Mouse (Mus musculus): ENCODE measurements around the gene Sdhaf2. TPM values are rescaled to one million over a fixed set of nuclear protein-coding genes. Genes with fewer than 3 reads are reported as not detected.
A peak's percentile ranks its signal among the peaks of the same experiment; 100 is the strongest.

Gene Sdhaf2
- total and polyA plus RNA-seq, 3 experiments: 68.5 to 74.6 TPM; not detected in 1

GRCm38 (mm10) chr19:10495670-10496069 is 30.3 kb downstream of the Sdhaf2 start:
- Histone ChIP-seq H3K36me3 (ENCODE audit: control insufficient read depth in 1 of 2, insufficient read depth in 2 of 2, low read length in 2 of 2) (peaks cover 0 to 2% of the 10 kb centered on the region in 2 experiments; a peak in 1 of 4 replicates), H3K9me3 (replicated peaks; ENCODE audit: insufficient read depth, low read length) (no peaks in the 10 kb centered on the region), H3K79me2 (ENCODE audit: control insufficient read depth, insufficient read depth, low read length, poor library complexity) (no peaks in the 10 kb centered on the region), H3K27me3 (ENCODE audit: control insufficient read depth in 1 of 2, insufficient read depth in 2 of 2, low read length in 2 of 2) (no peaks in the 10 kb centered on the region), H3K4me3 (ENCODE audit: control insufficient read depth in 1 of 2, insufficient read depth in 1 of 2, low read depth in 2 of 2, low read length in 2 of 2) (no peak overlapping the region), H3K27ac (ENCODE audit: control insufficient read depth, low read depth, low read length) (no peak overlapping the region), H3K9ac (ENCODE audit: control insufficient read depth, low read depth, low read length, poor library complexity, severe bottlenecking) (no peak overlapping the region), H3K4me1 (ENCODE audit: control insufficient read depth in 1 of 2, insufficient read depth in 2 of 2, low read length in 2 of 2) (no peaks in the 10 kb centered on the region)
- TF ChIP-seq CHD2 (IDR thresholded peaks at IDR 0.05; ENCODE audit: low read length) (no peak), MXI1 (IDR thresholded peaks at IDR 0.05; ENCODE audit: low read depth, low read length) (no peak), BHLHE40 (IDR thresholded peaks at IDR 0.05; ENCODE audit: borderline replicate concordance, low read depth, low read length) (no peak), EP300 (IDR thresholded peaks at IDR 0.05; ENCODE audit: low read depth in 1 of 2, low read length in 2 of 2) (no peak), SMC3 (IDR thresholded peaks at IDR 0.05; ENCODE audit: low read depth, low read length) (no peak), NRF1 (IDR thresholded peaks at IDR 0.05; ENCODE audit: insufficient read depth, low read depth, low read length, poor library complexity, severe bottlenecking) (no peak), MAFK (IDR thresholded peaks at IDR 0.05; ENCODE audit: borderline replicate concordance, low read depth, low read length) (no peak), CHD1 (IDR thresholded peaks at IDR 0.05; ENCODE audit: low read depth, low read length) (no peak), MEF2A (IDR thresholded peaks at IDR 0.05; ENCODE audit: extremely low read depth, insufficient replicate concordance, low read depth, low read length, poor library complexity, severe bottlenecking) (no peak), ETS1 (IDR thresholded peaks at IDR 0.05; ENCODE audit: low read depth, low read length) (no peak), USF2 (IDR thresholded peaks at IDR 0.05; ENCODE audit: borderline replicate concordance in 1 of 2, insufficient read depth in 1 of 2, low read depth in 1 of 2, low read length in 2 of 2) (no peak), RAD21 (IDR thresholded peaks at IDR 0.05; ENCODE audit: low read depth, low read length) (no peak), NELFE (IDR thresholded peaks at IDR 0.05; ENCODE audit: low read depth, low read length) (no peak), TAL1 (IDR thresholded peaks at IDR 0.05; ENCODE audit: low read length) (no peak), GABPA (IDR thresholded peaks at IDR 0.05; ENCODE audit: low read depth, low read length) (no peak), SIN3A (IDR thresholded peaks at IDR 0.05; ENCODE audit: low read length) (no peak), ZKSCAN1 (IDR thresholded peaks at IDR 0.05; ENCODE audit: low read depth, low read length) (no peak), HCFC1 (IDR thresholded peaks at IDR 0.05; ENCODE audit: low read depth, low read length) (no peak)
- DNase-seq (ENCODE audit: low read depth, low spot score): no peak

- H3K79me2 ChIP-seq (ENCODE audit: control insufficient read depth, insufficient read depth, low read length, poor library complexity): no peaks in the 10 kb centered on the region
- H3K27ac ChIP-seq (ENCODE audit: control insufficient read depth, low read depth, low read length): no peak overlapping the region
- no peak overlapping the region for H3K9ac ChIP-seq (ENCODE audit: control insufficient read depth, low read depth, low read length, poor library complexity, severe bottlenecking)
- H3K4me1 ChIP-seq (ENCODE audit: control insufficient read depth in 1 of 2, insufficient read depth in 2 of 2, low read length in 2 of 2): no peaks in the 10 kb centered on the region
- no peak overlapping the region for H3K4me3 ChIP-seq (ENCODE audit: control insufficient read depth in 1 of 2, insufficient read depth in 1 of 2, low read depth in 2 of 2, low read length in 2 of 2)
- no peaks in the 10 kb centered on the region for H3K36me3 ChIP-seq (ENCODE audit: control insufficient read depth in 1 of 2, insufficient read depth in 2 of 2, low read length in 2 of 2)
- H3K27me3 ChIP-seq (ENCODE audit: control insufficient read depth in 1 of 2, insufficient read depth in 2 of 2, low read length in 2 of 2): no peaks in the 10 kb centered on the region; a peak in 1 of 4 replicates
- DNase-seq (ENCODE audit: low read depth, low spot score): peak; percentile 68
- no peaks in the 10 kb centered on the region for H3K9me3 ChIP-seq (replicated peaks; ENCODE audit: insufficient read depth, low read length)
- no peak for TF ChIP-seq POLR2AphosphoS2 (IDR thresholded peaks at IDR 0.05; ENCODE audit: low read length)
- TF ChIP-seq SMC3 (IDR thresholded peaks at IDR 0.05; ENCODE audit: low read depth, low read length): peak; percentile 79
- peak; percentile 72 to 97 (median 90) for TF ChIP-seq CTCF (IDR thresholded peaks at IDR 0.05 in 2 of 3, conservative IDR thresholded peaks at IDR 0.05 in 1 of 3; ENCODE audit: control insufficient read depth in 1 of 3, insufficient read depth in 1 of 3, low read depth in 2 of 3, low read length in 3 of 3, poor library complexity in 1 of 3, severe bottlenecking in 1 of 3)
- TF ChIP-seq RAD21 (IDR thresholded peaks at IDR 0.05; ENCODE audit: low read depth, low read length): peak; percentile 87
- TF ChIP-seq ZC3H11A (IDR thresholded peaks at IDR 0.05; ENCODE audit: low read depth, low read length): peak; percentile 45
These were observed 39.6 kb downstream of the Sdhaf2 start for GRCm38 (mm10) chr19:10486264-10486738.

All from MEL (cell line).